Mouse (Mus musculus): ENCODE data around the gene Kdm4b.

- TF ChIP-seq CTCF (IDR thresholded peaks at IDR 0.05; ENCODE audit: low read depth, low read length) (no peak), POLR2A (IDR thresholded peaks at IDR 0.05; ENCODE audit: extremely low read depth, insufficient read depth, low read length) (no peak)
Observed at GRCm38 (mm10) chr17:56408965-56409625, 83.2 kb downstream of the Kdm4b start.

Measured in liver, adult 2 months (tissue).